Comparison of ENCODE assay signal across 8 mouse cellular contexts in genomic region chr4:89136906-89137541, GRCm38 (mm10). TPM values are rescaled to one million over a fixed set of nuclear protein-coding genes. Genes with fewer than 3 reads are reported as not detected.
A peak's percentile ranks its signal among the peaks of the same experiment; 100 is the strongest.
DNase-seq lines count a peak whose midpoint lies in the region; ATAC-seq lines count a peak whose summit lies in the region.

Gene Mtap (plus strand): TSS chr4:89137122.

- peak; percentile 87 for ATAC-seq in CD4-positive, CD25-positive, alpha-beta regulatory T cell, adult 4 months
- peak; percentile 94 for ATAC-seq in forebrain, embryonic 11.5 days (replicated peaks; ENCODE audit: low FRiP score)
- peak; percentile 90 for ATAC-seq in heart, embryonic 16.5 days (replicated peaks; ENCODE audit: extremely low read depth, insufficient read depth, low FRiP score)
- ATAC-seq in liver, embryonic 13.5 days (ENCODE audit: low read depth) = peak; percentile 86

- WGBS in forebrain, embryonic 11.5 days = under 1% methylated on average over 31 of the region's 31 CpGs
- WGBS in heart, embryonic 16.5 days = under 1% methylated on average over 31 of the region's 31 CpGs
- under 1% methylated on average over 31 of the region's 31 CpGs for WGBS in liver, embryonic 13.5 days (ENCODE audit: insufficient replicate concordance)

- H3K4me2 ChIP-seq in forebrain, embryonic 11.5 days (ENCODE audit: low read depth, low read length, severe bottlenecking) = peak within 1 kb of the TSS; percentile 72
- H3K4me2 ChIP-seq in heart, embryonic 16.5 days (ENCODE audit: low read depth, low read length) = peak within 1 kb of the TSS; percentile 73
- peak within 1 kb of the TSS; percentile 91 for H3K4me2 ChIP-seq in liver, embryonic 13.5 days

- H3K4me1 ChIP-seq in forebrain, embryonic 11.5 days (replicated peaks; ENCODE audit: control insufficient read depth, insufficient read depth, low read length) = 0 out of 2 replicates have a peak, but pooled peaks cover 6% of the 10 kb centered on the region
- H3K4me1 ChIP-seq in heart, embryonic 16.5 days (ENCODE audit: control insufficient read depth, insufficient read depth, low read length) = peaks cover 43% of the 10 kb centered on the region
- H3K4me1 ChIP-seq in liver, embryonic 13.5 days (replicated peaks) = peaks cover 49% of the 10 kb centered on the region

- peak; percentile 64 for DNase-seq in brain, embryonic 18.5 days (ENCODE audit: low read depth, low spot score)
- DNase-seq in forebrain, embryonic 11.5 days (ENCODE audit: low spot score) = peak; percentile 90
- DNase-seq in kidney, postnatal 25 days = peak; percentile 87 to 93
- peak; percentile 38 for DNase-seq in liver, embryonic 13.5 days
- DNase-seq in neural tube, embryonic 10.5 days (ENCODE audit: extremely low spot score, low spot score) = peak; percentile 89
- DNase-seq in testis, postnatal 10 days (ENCODE audit: low spot score) = peak; percentile 85

- no peaks in the 10 kb centered on the region for H3K9me3 ChIP-seq in forebrain, embryonic 11.5 days (ENCODE audit: control insufficient read depth, low read length)
- H3K9me3 ChIP-seq in heart, embryonic 16.5 days (replicated peaks; ENCODE audit: control insufficient read depth, low read length) = no peaks in the 10 kb centered on the region
- H3K9me3 ChIP-seq in liver, embryonic 13.5 days (replicated peaks) = no peaks in the 10 kb centered on the region

- no peaks in the 10 kb centered on the region for H3K27me3 ChIP-seq in forebrain, embryonic 11.5 days (ENCODE audit: control insufficient read depth, insufficient read depth, low read length)
- no peaks in the 10 kb centered on the region for H3K27me3 ChIP-seq in heart, embryonic 16.5 days (ENCODE audit: control insufficient read depth, insufficient read depth, low read length)
- no peaks in the 10 kb centered on the region for H3K27me3 ChIP-seq in liver, embryonic 13.5 days

- H3K9ac ChIP-seq in forebrain, embryonic 11.5 days (ENCODE audit: low read length) = peak within 1 kb of the TSS; percentile 89
- H3K9ac ChIP-seq in heart, embryonic 16.5 days (ENCODE audit: low read length) = peak within 1 kb of the TSS; percentile 86
- peak within 1 kb of the TSS; percentile 78 for H3K9ac ChIP-seq in liver, embryonic 13.5 days

- no peaks in the 10 kb centered on the region; the same call in 1 of the 2 replicates for H3K36me3 ChIP-seq in forebrain, embryonic 11.5 days (ENCODE audit: control insufficient read depth, insufficient read depth, low read length)
- no peaks in the 10 kb centered on the region for H3K36me3 ChIP-seq in heart, embryonic 16.5 days (ENCODE audit: control insufficient read depth, insufficient read depth)
- no peaks in the 10 kb centered on the region; the same call in 1 of the 2 replicates for H3K36me3 ChIP-seq in liver, embryonic 13.5 days

- peak within 1 kb of the TSS; percentile 82 for H3K4me3 ChIP-seq in forebrain, embryonic 11.5 days (ENCODE audit: low read depth, low read length)
- peak within 1 kb of the TSS; percentile 78 for H3K4me3 ChIP-seq in heart, embryonic 16.5 days (ENCODE audit: low read length)
- H3K4me3 ChIP-seq in liver, embryonic 13.5 days (replicated peaks) = peak within 1 kb of the TSS; percentile 74

- peak within 1 kb of the TSS; percentile 66 for H3K27ac ChIP-seq in forebrain, embryonic 11.5 days (ENCODE audit: low read depth, low read length)
- H3K27ac ChIP-seq in heart, embryonic 16.5 days (ENCODE audit: low read length) = peak within 1 kb of the TSS; percentile 89
- peak within 1 kb of the TSS; percentile 73 for H3K27ac ChIP-seq in liver, embryonic 13.5 days

RNA-seq across cellular contexts. Expression of gene Mtap, which starts in this region (rescaled TPM):
- polyA plus RNA-seq in CD4-positive, CD25-positive, alpha-beta regulatory T cell, adult 4 months (2017; shearing (Covaris generic)) = 10 to 100 TPM; 30.9 to 35.6 TPM
- polyA plus RNA-seq in forebrain, embryonic 11.5 days (2014; fragmentation: Nextera tagmentation; extraction: Ambion mirVana) = 103 and 110 TPM in 2 replicates
- polyA plus RNA-seq in heart, embryonic 16.5 days (2015; fragmentation: Nextera tagmentation; extraction: Ambion mirVana) = 50.6 and 61.8 TPM in 2 replicates
- 36.7 and 42.9 TPM in 2 replicates for polyA plus RNA-seq in liver, embryonic 13.5 days (2015; fragmentation: Nextera tagmentation; extraction: Ambion mirVana)

Comparison
In these comparisons a context has a peak if more than half of its experiments do, and no peak if none do; other contexts are left out.
1. Peak in every context shown above with its lines: DNase-seq, ATAC-seq, H3K4me3 ChIP-seq and H3K27ac ChIP-seq.
2. DNase-seq: peak in every context shown above with its lines; median percentile 90 in forebrain, embryonic 11.5 days; 90 in kidney, postnatal 25 days; 89 in neural tube, embryonic 10.5 days; 85 in testis, postnatal 10 days; 64 in brain, embryonic 18.5 days; 38 in liver, embryonic 13.5 days.